Mouse (Mus musculus) layer of hippocampus, adult 2 months (tissue): ENCODE measurements at regions not wholly inside any gene's neighbourhood (a gene's known extent, or its start where the extent isn't known, plus 50 kb on each side); places are given as distances from the start of the nearest gene placed in this dataset.

ENCODE experiments used
- DNase-seq, 2 experiments: peaks; one replicate each; pipeline ENCODE4 v3.0.0; 2022; ENCODE audit warnings: low spot score in 2 of 2
- H3K27ac ChIP-seq: fragments of 200-600 bp; 2 replicates; pipeline ENCODE4 v1.8.1; 2022
- H3K4me3 ChIP-seq: fragments of 200-600 bp; 2 replicates; pipeline ENCODE4 v1.8.1; 2022; ENCODE audit warnings: mild to moderate bottlenecking
- CTCF ChIP-seq: fragments of 200-600 bp; conservative IDR thresholded peaks from 2 replicates; pipeline ENCODE4 v1.8.1; 2022; ENCODE audit warnings: antibody characterized with exemption, mild to moderate bottlenecking, moderate library complexity

DNA sequence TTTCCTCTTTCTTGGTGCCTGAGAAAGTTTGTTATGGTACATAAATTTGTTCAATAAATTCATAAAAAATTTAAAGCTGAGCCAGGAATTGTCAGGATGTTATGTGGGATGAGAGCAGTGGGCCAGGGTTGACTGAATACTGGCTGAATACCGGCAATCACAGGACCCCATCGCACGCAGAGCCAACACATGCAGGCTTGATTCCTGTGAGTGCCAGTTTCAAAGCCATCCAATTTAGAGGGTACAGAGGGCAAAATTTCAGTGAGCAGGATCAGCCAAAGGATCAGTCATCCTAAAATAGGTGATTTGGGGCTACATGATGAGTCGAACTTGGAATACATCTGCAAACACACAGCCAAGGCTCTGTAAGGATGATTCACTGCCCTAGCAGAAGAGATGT lies 583.6 kb upstream of the Nectin3 start:
- no peak for DNase-seq
- TF ChIP-seq CTCF = no peak
- H3K27ac ChIP-seq = no peak overlapping the region
- no peak overlapping the region for H3K4me3 ChIP-seq

DNA sequence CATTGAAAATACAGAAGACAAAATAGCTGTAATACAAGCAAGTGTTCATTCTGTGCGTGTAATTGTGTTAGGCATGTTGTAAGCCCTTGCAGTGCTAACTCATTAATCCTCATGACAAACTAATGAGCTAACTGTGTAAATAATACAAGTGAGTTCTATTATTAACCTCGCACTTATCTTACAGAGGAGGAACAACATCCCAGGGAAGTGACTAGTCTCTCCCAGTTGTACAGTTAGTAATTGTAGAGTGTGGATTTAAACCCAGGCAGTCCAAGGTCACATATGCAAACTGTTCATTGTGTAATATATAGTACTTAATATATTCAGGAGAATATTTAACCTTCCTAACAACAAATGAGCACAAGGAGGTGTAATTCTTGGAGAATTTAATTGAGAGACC lies 582.0 kb upstream of the Nectin3 start:
- TF ChIP-seq CTCF = no peak
- DNase-seq = no peak
- Histone ChIP-seq H3K27ac (no peak overlapping the region), H3K4me3 (no peak overlapping the region)

DNA sequence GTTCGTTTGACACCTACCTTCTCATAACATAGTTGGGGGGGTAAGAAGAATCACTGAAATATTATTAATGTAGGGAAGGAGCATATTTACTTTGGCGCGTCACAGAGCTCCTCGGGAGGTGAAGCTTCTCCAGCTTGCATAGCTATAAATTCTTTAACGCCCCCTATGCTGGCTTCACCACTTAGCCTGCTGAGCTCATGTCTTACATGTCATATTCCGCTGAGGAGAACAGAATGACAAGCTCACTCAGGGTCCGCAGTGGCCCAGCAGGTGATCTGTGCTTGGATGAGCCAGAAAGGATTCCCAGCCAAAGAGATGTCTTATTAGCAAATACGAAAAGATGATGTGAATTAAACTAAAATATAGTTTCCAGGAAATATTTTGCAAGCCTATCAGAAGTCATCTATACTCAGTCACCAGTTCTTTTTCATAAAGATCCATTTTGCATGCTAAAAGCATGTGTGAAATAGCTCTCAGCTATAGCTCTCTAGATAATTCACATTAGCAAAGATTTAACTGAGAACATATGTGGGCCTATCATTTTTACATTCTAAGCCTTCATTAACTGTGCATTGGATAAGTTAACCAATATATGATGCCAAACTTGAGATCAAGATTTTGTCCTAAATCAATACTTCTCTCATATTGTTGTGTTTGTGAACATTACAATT lies 561.1 kb upstream of the Nectin3 start:
- no peak for DNase-seq
- TF ChIP-seq CTCF = no peak
- H3K4me3 ChIP-seq = no peak overlapping the region
- H3K27ac ChIP-seq = no peak overlapping the region

DNA sequence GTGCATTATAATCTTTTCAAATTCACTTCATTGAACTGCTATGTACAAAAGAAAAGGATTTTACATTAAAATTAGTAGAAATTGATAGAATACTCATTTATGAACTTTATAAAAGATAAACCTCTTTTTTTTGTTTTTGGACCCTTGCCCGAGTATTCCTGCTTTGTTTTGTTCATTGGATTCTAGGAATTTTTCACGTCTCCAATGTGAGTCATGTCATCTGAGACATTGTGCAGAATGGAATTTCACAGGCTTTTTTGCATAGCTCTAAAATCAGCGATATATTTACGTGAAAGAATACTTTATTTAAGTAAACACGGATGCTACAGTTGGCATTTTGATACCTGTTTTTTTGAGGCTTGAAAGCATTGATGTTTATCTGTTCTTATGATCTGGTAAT lies 560.5 kb upstream of the Nectin3 start:
- DNase-seq = no peak
- TF ChIP-seq CTCF = no peak
- H3K27ac ChIP-seq = no peak overlapping the region
- H3K4me3 ChIP-seq = no peak overlapping the region

DNA sequence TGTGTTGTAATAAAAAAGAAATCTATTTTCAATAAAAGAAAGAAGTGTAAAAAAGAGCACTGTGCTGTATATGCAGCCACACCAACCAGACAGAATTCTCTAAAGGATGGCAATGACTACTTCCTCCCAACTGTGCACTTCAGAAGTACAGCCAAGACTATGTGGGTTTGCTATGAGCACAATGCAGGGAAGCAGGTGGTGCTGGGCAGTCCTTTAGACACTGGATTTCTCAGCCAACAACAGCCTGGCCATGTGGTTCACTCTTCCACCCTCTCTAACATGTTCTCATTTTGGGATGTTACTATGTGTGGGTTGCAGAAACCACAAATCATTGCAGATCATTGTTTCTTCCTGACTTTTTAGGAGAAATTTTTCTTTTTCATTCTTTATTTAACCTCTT lies 527.6 kb upstream of the Nectin3 start:
- peak overlapping the region; percentile 18; the same call in 1 of the 2 replicates for H3K27ac ChIP-seq
- H3K4me3 ChIP-seq = no peak overlapping the region
- peak; percentile 12 to 37 for DNase-seq
- TF ChIP-seq CTCF = no peak

DNA sequence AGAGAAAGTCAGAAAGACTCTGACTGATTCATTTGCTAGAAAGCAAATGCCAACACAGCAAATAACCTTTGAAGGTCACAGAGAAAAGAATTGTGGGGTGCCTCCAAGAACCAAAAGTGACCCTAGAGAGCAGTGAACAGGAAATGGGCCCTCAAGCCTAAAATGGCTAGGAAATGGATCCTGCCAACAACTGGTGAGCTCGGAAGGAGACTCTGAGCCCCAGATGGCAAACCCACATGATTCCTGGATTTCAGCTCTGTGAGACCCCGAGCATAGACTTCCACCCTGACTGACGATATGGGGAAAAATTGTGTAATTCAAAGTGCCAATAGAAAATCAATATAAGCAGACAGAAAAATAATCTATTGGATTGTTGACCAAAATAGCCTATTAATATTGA lies 519.2 kb upstream of the Nectin3 start:
- no peak for TF ChIP-seq CTCF
- no peak overlapping the region for H3K27ac ChIP-seq
- no peak for DNase-seq
- no peak overlapping the region for H3K4me3 ChIP-seq

DNA sequence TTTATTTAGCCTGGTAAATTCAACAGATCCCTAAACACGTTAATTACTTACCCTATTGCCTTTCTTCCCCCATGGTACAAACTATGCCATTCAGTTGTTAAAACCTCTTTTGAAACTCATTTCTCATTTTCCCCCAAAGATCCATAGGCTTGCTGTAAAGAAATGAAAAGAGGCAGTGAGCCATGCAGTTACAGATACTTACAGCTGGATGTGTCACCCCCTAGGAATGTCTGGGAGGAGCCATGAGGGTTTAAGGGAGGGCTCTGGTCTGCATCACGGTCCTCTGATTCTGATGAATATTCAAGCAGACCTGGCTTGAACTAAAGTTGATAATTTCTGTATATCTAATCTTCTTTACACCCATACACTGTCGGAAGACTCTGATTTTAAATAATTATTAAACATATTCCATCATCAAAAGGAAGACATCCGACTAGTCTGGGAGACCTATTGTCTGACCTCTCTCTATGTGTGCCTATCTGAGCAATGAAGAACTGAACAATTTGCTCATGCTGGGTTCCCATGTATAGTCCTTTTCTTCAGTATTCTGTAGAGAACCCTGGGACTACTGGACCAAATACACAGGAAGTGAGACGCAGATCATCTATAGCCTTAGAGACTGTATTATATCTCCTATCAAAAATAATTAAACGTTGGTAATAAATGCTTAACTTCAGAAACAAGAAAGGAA lies 484.7 kb upstream of the Nectin3 start:
- no peak overlapping the region for H3K27ac ChIP-seq
- TF ChIP-seq CTCF = no peak
- no peak for DNase-seq
- H3K4me3 ChIP-seq = no peak overlapping the region

DNA sequence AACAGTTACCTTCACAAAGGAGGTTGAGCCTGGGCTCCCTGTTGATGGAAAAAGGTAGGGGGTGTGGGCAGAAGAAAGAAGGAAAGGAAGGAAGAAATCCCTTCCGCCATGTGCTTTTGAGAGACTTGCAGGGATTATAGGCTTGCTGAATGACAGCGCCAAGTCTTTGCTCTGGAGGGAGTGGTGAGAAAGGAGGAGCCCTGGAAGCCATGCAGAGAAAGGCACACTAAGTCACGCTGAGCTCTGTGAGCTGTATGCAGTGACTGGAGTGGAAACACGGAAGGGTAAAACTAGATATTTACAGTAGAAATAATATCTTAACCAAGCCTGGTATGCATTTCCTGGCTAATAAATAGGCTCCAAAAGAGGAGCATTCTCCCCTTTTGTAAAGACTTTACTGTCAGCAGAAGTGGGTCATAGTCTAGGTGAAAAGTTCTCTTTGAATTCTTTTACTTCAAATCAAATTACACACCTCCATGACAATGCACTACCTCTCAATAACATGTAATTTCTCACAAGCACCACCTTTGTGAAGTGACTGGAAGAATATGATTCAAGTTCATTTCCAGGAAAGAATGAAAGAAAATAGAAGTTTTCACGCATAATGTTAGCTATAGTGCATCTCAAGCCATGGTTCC lies 484.1 kb upstream of the Nectin3 start:
- no peak for TF ChIP-seq CTCF
- no peak overlapping the region for H3K4me3 ChIP-seq
- DNase-seq = no peak
- no peak overlapping the region for H3K27ac ChIP-seq

DNA sequence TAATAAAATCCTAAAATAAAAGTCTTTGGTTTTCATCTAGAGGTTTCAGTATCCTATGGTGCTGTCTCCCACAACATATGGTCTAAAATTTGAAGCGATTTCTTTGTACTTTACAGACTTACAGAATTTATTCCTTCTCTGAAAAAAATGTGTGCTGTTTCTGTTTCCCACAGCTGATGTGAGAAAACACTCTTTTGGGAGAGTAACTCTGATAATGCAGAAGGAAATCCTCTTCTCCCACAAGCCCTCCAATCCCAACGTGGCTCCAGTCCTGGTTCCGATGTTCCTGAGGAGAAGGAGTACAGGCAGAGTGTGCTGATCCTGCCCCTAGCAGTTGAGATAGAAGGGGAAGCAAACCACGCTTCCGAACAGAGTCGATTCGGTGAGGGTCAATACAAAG lies 467.4 kb upstream of the Nectin3 start:
- H3K27ac ChIP-seq = no peak overlapping the region
- no peak overlapping the region for H3K4me3 ChIP-seq
- no peak for TF ChIP-seq CTCF
- DNase-seq = no peak

DNA sequence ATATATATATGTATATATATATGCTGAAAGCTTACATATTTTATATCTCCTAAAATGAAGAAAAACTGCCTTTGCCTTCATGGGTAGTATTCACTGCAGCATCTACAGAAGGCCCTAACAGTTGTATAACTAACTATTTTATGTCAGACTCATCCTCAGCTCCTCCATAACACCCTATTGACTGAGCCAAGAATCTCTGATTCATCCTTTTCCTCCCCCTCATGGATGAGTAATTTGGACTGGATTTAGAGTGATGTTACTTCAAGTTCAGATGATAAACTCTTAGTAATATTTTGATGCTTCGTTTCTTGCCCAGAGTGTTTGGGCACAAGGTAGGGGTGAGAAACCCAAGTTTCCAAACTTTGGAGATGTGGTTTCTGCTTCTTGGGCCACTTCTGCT lies 458.7 kb upstream of the Nectin3 start:
- peak in 1 of 2 experiments; percentile 54 for DNase-seq
- Histone ChIP-seq H3K27ac (no peak overlapping the region), H3K4me3 (no peak overlapping the region)
- TF ChIP-seq CTCF = no peak

DNA sequence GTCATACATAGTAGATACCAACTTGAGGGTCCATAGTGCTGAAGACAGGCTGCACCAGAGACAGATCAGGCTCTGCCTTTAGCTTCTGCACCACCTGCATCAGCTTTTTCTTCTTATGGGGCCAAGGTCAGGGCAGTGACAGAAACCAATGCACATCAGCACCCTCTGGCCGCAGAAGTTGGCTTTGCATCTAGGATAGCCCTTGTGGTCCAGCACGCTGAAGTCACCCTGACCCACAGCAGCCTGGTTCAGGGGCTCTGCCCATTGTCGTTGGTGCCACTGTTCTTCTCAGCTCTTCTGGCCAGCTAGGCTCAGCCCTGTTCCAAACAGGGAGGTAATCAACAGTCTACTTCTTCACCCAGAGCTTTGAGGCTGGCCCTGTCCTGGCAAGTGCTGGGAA lies 427.7 kb upstream of the Nectin3 start:
- H3K4me3 ChIP-seq = no peak overlapping the region
- TF ChIP-seq CTCF = peak; percentile 39
- DNase-seq = no peak
- no peak overlapping the region for H3K27ac ChIP-seq

DNA sequence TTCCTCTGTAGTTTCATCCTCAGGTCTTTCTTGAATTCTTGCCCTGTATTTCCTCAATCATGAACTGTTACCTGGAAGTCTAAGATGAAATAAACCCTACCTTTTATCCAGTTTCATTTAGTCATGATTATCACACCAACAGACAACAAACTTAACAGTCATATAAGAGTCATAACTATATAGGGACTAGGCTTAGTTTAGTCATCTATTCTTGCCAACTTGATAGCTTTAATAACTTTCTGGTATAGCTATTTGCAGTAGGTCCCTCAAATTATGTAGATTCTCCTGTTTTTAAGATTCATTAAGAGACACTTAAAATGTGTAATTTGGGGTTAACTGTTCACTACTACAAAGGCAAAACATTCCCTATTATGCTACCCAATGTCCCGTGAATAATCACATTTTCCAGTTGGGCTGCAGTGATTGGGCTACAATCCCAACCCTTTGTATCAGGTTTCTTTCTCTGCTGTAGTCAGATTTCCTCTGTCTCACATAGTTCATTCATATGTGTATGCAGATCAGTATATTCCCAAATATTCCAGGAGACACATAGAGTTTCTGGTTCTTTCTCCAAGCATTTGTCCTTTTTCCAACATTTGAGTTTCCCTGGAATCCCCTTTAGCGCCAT lies 396.4 kb upstream of the Nectin3 start:
- DNase-seq = no peak
- no peak overlapping the region for H3K4me3 ChIP-seq
- no peak overlapping the region for H3K27ac ChIP-seq
- no peak for TF ChIP-seq CTCF

DNA sequence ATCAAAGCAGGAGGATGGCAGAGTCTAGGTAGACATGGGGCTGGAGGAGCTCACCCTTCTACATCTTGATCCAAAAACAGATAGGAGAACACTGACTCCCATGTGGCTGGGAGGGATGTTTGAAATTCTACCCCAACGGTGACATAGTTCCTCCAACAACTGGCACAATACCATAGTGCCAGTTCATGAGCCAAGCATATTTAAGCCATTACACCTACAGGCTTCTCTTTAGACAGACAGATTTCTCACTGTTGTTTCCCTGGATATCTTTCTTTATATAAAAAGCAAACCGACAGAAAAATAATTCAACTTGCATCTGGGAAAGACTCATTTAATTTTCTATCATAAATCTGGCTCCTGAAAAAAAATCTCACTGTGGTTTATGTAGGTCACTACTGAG lies 380.4 kb upstream of the Nectin3 start:
- H3K27ac ChIP-seq = no peak overlapping the region
- H3K4me3 ChIP-seq = no peak overlapping the region
- no peak for TF ChIP-seq CTCF
- no peak for DNase-seq
